Comparison of ENCODE assay signal across 20 mouse cellular contexts in genomic region chr5:121140276-121140675, GRCm38 (mm10).
"Had no signal": no experiment of that assay in that cellular context is flagged by ENCODE, and none has a peak within 500 bp of the region (broad histone marks: within the 10 kb centered on the region; RNA-seq: fewer than 3 reads in every experiment).

No protein-coding gene starts in this region.

- H3K4me2 ChIP-seq: lung, embryonic 15.5 days; midbrain, embryonic 11.5 days; midbrain, embryonic 13.5 days; midbrain, embryonic 15.5 days; neural tube, embryonic 12.5 days had no signal

- DNase-seq: liver, postnatal 0 days; lung, adult 2 months; lung, postnatal 14 days; lung, postnatal 36 days; retina, postnatal 1 day; right cerebral cortex, adult 18-20 months; right cerebral cortex, postnatal 25 days; right cerebral cortex, postnatal 4 days; spleen, adult 18-20 months; thymus, adult 18-20 months; thymus, postnatal 14 days; thymus, postnatal 36 days had no signal

- H3K27ac ChIP-seq: lung, embryonic 15.5 days; macrophage; midbrain, embryonic 13.5 days; midbrain, embryonic 15.5 days; neural tube, embryonic 12.5 days had no signal

- ATAC-seq: liver, postnatal 0 days; lung, postnatal 0 days; midbrain, embryonic 13.5 days; midbrain, embryonic 15.5 days had no signal

- H3K9ac ChIP-seq: liver, postnatal 0 days; lung, embryonic 15.5 days; midbrain, embryonic 13.5 days; midbrain, embryonic 15.5 days; neural tube, embryonic 12.5 days had no signal

- H3K4me3 ChIP-seq: lung, embryonic 15.5 days; megakaryocyte, embryonic 14.5 days; midbrain, embryonic 13.5 days; midbrain, embryonic 15.5 days; neural tube, embryonic 12.5 days had no signal

- H3K9me3 ChIP-seq: lung, embryonic 15.5 days; megakaryocyte, embryonic 14.5 days; midbrain, embryonic 13.5 days; midbrain, embryonic 15.5 days; neural tube, embryonic 12.5 days had no signal

- H3K27me3 ChIP-seq: lung, embryonic 15.5 days; megakaryocyte, embryonic 14.5 days; midbrain, embryonic 13.5 days; midbrain, embryonic 15.5 days; neural tube, embryonic 12.5 days had no signal

- H3K4me1 ChIP-seq: lung, embryonic 15.5 days; neural tube, embryonic 12.5 days had no signal
